Mouse (Mus musculus) hematopoietic multipotent progenitor cell, adult 10-12 weeks (in vitro differentiated cells): ENCODE results near the gene Rgs4. TPM values are rescaled to one million over a fixed set of nuclear protein-coding genes. Genes with fewer than 3 reads are reported as not detected.

Experiments
- polyA plus RNA-seq: library from polyadenylated mRNA; stranded (reverse); fragments of >175 nt; gene quantifications from 2 replicates; pipeline ENCODE4 v1.2.3, GENCODE M21; 2012; ENCODE audit warnings: low replicate concordance

Rgs4 gene
- polyA plus RNA-seq: not detected in 2 replicates

GRCm38 (mm10) chr1:169747473-169747872 lies at the start of gene Rgs4:
TSS of gene Rgs4 (minus strand) at chr1:169747642.

Other genes with a start within 250 kb of the Rgs4 start
- 0.11 and 1.1 TPM in 2 replicates for gene Nuf2, start 216.2 kb downstream of the Rgs4 start, polyA plus RNA-seq
- gene Rgs5, start 92.1 kb downstream of the Rgs4 start, polyA plus RNA-seq: not detected in 2 replicates
- not detected in 2 replicates for gene Ccdc190, start 181.0 kb upstream of the Rgs4 start, polyA plus RNA-seq
- 0.73 and 0.95 TPM in 2 replicates for gene Hsd17b7, start 221.6 kb upstream of the Rgs4 start, polyA plus RNA-seq